Mouse (Mus musculus): ENCODE measurements around the gene Banp.

DNA sequence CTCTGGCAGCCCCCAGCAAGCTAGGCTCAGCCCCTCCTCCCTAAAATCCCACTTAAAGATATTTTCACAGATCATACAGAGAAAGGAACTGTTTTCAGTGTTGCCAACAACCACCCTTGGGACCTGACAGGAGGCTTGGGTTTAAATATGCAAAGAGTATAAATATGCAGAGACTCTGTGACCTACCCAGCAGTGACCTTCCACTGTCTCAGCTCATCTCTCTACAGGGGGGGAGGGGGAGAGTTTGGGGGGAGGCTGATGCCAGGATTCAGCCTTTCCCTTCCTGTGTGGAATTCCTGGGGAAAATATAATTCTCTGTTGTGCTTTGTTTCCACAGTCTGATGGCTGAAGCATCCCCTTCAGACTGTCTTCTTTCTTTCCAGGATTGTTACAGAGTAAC lies 14.6 kb upstream of the Banp start:
- TF ChIP-seq CTCF (IDR thresholded peaks at IDR 0.05; ENCODE audit: borderline replicate concordance, control insufficient read depth, extremely low read depth, insufficient read depth, low read length, poor library complexity) (no peak), POLR2A (IDR thresholded peaks at IDR 0.05; ENCODE audit: control insufficient read depth, extremely low read depth, insufficient read depth, low read length, poor library complexity) (no peak)
